Mouse (Mus musculus) liver, adult 2 months (tissue): ENCODE measurements around the gene Tanc2. TPM values are rescaled to one million over a fixed set of nuclear protein-coding genes. Genes with fewer than 3 reads are reported as not detected.
A peak's percentile ranks its signal among the peaks of the same experiment; 100 is the strongest.

Experiments used
- DNase-seq: peaks from one replicate; pipeline ENCODE4 v3.0.0-alpha.2; 2011; ENCODE audit warnings: low read depth, low spot score; ENCODE audit errors: extremely low read depth
- H3K27ac ChIP-seq: fragments of 200-500 bp; replicated peaks from 2 replicates; pipeline ENCODE4 v1.5.1; 2012; ENCODE audit warnings: low read depth, mild to moderate bottlenecking, control low read depth, inconsistent platforms, low read length; ENCODE audit not compliant: insufficient read depth
- H3K27me3 ChIP-seq: fragments of 200-500 bp; 2 replicates; pipeline ENCODE4 v1.6.1; 2012; ENCODE audit warnings: mild to moderate bottlenecking, moderate library complexity, low read length, inconsistent platforms; ENCODE audit not compliant: control insufficient read depth, insufficient read depth
- H3K36me3 ChIP-seq: fragments of 200-500 bp; 2 replicates; pipeline ENCODE4 v1.6.1; 2012; ENCODE audit warnings: low read length, inconsistent platforms; ENCODE audit not compliant: control insufficient read depth, insufficient read depth
- H3K4me1 ChIP-seq: fragments of 200-500 bp; 2 replicates; pipeline ENCODE4 v1.6.1; 2011; ENCODE audit warnings: low read length; ENCODE audit not compliant: control insufficient read depth, insufficient read depth
- H3K4me3 ChIP-seq: fragments of 200-500 bp; 2 replicates; pipeline ENCODE4 v1.5.1; 2011; ENCODE audit warnings: low read depth, mild to moderate bottlenecking, control low read depth, low read length, moderate library complexity; ENCODE audit not compliant: insufficient read depth
- H3K79me2 ChIP-seq: fragments of 200-500 bp; 2 replicates; pipeline ENCODE4 v1.6.1; 2012; ENCODE audit warnings: inconsistent platforms, mild to moderate bottlenecking, low read length, moderate library complexity; ENCODE audit not compliant: control insufficient read depth, insufficient read depth
- H3K9ac ChIP-seq: fragments of 200-500 bp; 2 replicates; pipeline ENCODE4 v1.6.1; 2012; ENCODE audit warnings: low read depth, mild to moderate bottlenecking, control low read depth, inconsistent platforms, low read length
- CTCF ChIP-seq: fragments of 200-500 bp; IDR thresholded peaks from 2 replicates; pipeline ENCODE4 v1.5.1; 2011; ENCODE audit warnings: low read depth, low read length, control low read depth
- POLR2A ChIP-seq: fragments of 200-500 bp; IDR thresholded peaks from 2 replicates; pipeline ENCODE4 v1.6.1; 2011; ENCODE audit warnings: low read length, control low read depth; ENCODE audit not compliant: insufficient read depth; ENCODE audit errors: extremely low read depth
- WGBS: fragments of 180-500 bp; shearing (Covaris S2); methylation state at CpG from one replicate; pipeline ENCODE4 v1.1.7; 2018; 5-methylcytosine and 5-hydroxymethylcytosine counted together
- polyA plus RNA-seq: library from polyadenylated mRNA; depleted of rRNA; stranded (reverse); fragments of >200 nt; gene quantifications from 2 replicates; pipeline ENCODE4 v1.2.3, GENCODE M21; 2012
- total RNA-seq: library from RNA; depleted of rRNA; stranded (reverse); fragments of >200 nt; gene quantifications from 2 replicates; pipeline ENCODE4 v1.2.3, GENCODE M21; 2014

Gene Tanc2
- total and polyA plus RNA-seq, 2 experiments = 0.97 to 2.4 TPM

- Histone ChIP-seq H3K79me2 (no peaks in the 10 kb centered on the region), H3K27me3 (no peaks in the 10 kb centered on the region), H3K27ac (no peak overlapping the region), H3K4me3 (no peak overlapping the region), H3K9ac (no peak overlapping the region), H3K4me1 (peaks cover 3% of the 10 kb centered on the region; the same call in 1 of the 2 replicates), H3K36me3 (no peaks in the 10 kb centered on the region)
- 72% methylated on average over 9 of the region's 9 CpGs for WGBS
- DNase-seq = no peak
- TF ChIP-seq POLR2A = no peak
- TF ChIP-seq CTCF = no peak
Measured at GRCm38 (mm10) chr11:105938771-105939170, 349.0 kb downstream of the Tanc2 start.

- Histone ChIP-seq H3K9ac (no peak overlapping the region), H3K4me3 (no peak overlapping the region), H3K27ac (no peak overlapping the region), H3K4me1 (peaks cover 3% of the 10 kb centered on the region; the same call in 1 of the 2 replicates), H3K36me3 (no peaks in the 10 kb centered on the region), H3K79me2 (no peaks in the 10 kb centered on the region), H3K27me3 (no peaks in the 10 kb centered on the region)
- TF ChIP-seq POLR2A (no peak), CTCF (no peak)
- DNase-seq = no peak
- 84% methylated on average over 8 of the region's 8 CpGs for WGBS
Measured at GRCm38 (mm10) chr11:105941973-105942372, 352.2 kb downstream of the Tanc2 start.

- H3K27ac ChIP-seq = no peak overlapping the region
- peak overlapping the region; percentile 72 for H3K9ac ChIP-seq
- peak; percentile 24 for DNase-seq
- no peaks in the 10 kb centered on the region for H3K79me2 ChIP-seq
- H3K27me3 ChIP-seq = no peaks in the 10 kb centered on the region
- peaks cover 3% of the 10 kb centered on the region; the same call in 1 of the 2 replicates for H3K4me1 ChIP-seq
- WGBS = 7% methylated on average over 47 of the region's 47 CpGs
- H3K36me3 ChIP-seq = no peaks in the 10 kb centered on the region
- peak overlapping the region; percentile 71 for H3K4me3 ChIP-seq
- TF ChIP-seq CTCF = no peak
- no peak for TF ChIP-seq POLR2A
Measured at GRCm38 (mm10) chr11:105943133-105944102, 353.6 kb downstream of the Tanc2 start.

GRCm38 (mm10) chr11:105944126-105944621 is 354.4 kb downstream of the Tanc2 start:
- H3K9ac ChIP-seq = peak overlapping the region; percentile 72
- 0 out of 2 replicates have a peak overlapping the region, but pooled peaks have one; percentile 4 for H3K27ac ChIP-seq
- no peaks in the 10 kb centered on the region for H3K79me2 ChIP-seq
- peaks cover 3% of the 10 kb centered on the region; the same call in 1 of the 2 replicates for H3K4me1 ChIP-seq
- under 1% methylated on average over 59 of the region's 59 CpGs for WGBS
- peak overlapping the region; percentile 71 for H3K4me3 ChIP-seq
- TF ChIP-seq POLR2A (no peak), CTCF (peak; percentile 59)
- H3K36me3 ChIP-seq = no peaks in the 10 kb centered on the region
- DNase-seq = peak; percentile 50
- H3K27me3 ChIP-seq = no peaks in the 10 kb centered on the region

GRCm38 (mm10) chr11:105944770-105945672 is 355.2 kb downstream of the Tanc2 start:
- no peak overlapping the region for H3K9ac ChIP-seq
- DNase-seq = no peak
- H3K27ac ChIP-seq = no peak overlapping the region

More at GRCm38 (mm10) chr11:105944770-105945672, 355.2 kb downstream of the Tanc2 start:
- Histone ChIP-seq H3K4me3 (no peak overlapping the region), H3K79me2 (no peaks in the 10 kb centered on the region), H3K4me1 (peaks cover 3% of the 10 kb centered on the region; the same call in 1 of the 2 replicates), H3K27me3 (no peaks in the 10 kb centered on the region), H3K36me3 (no peaks in the 10 kb centered on the region)
- WGBS = 76% methylated on average over 16 of the region's 16 CpGs
- TF ChIP-seq POLR2A (no peak), CTCF (no peak)
